Mouse (Mus musculus) urinary bladder, postnatal 4 days (tissue): ENCODE data around the gene Bhlha15.

ENCODE experiments used
- DNase-seq, 2 experiments: peaks; one replicate each; pipeline ENCODE4 v3.0.0; 2021 to 2022; ENCODE audit warnings: low spot score in 2 of 2

Bhlha15 gene

GRCm38 (mm10) chr5:144189950-144190583 lies at the start of gene Bhlha15:
Gene Bhlha15 (plus strand): TSS chr5:144190286.
- no peak for DNase-seq

DNA sequence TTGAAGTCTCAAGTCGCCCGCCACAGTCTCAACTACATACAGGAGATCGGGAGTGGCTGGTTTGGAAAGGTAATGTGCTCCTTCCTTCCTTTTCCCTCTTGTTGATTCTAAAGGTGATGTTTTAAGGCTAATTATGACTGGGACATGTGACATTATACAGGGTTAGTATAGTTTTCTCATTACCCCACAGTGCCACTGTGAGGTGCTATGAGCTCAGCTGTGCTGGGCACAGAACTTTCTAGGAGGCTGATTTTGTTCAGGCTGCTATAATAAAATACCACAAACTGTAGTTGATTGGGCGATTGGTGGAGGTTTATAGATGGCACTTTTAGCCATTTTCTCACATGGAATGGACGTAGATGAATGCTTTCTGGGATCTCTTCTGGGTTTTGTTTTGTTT lies 46.6 kb upstream of the Bhlha15 start:
- no peak for DNase-seq

DNA sequence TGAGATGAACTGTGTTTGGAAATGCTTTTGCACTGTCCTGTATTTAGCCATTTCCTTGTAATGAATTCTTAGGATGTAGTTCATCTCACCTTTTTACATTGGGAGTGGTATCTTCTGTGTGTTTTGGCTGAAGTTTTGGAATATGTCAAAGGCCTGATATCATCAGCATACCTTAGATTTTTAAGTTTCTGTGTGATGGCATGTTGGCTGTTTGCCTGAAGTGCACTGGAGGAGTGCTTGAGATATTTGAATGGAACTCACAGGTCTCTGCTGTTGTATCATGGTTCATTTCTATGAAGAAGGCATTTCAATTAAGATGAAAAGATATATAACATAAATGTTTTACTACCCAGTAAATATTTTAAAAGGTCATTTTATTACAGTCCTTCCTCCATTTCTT lies 43.2 kb upstream of the Bhlha15 start:
- DNase-seq, result no peak

- no peak for DNase-seq
Measured at GRCm38 (mm10) chr5:144149530-144149929, 40.6 kb upstream of the Bhlha15 start.

DNA sequence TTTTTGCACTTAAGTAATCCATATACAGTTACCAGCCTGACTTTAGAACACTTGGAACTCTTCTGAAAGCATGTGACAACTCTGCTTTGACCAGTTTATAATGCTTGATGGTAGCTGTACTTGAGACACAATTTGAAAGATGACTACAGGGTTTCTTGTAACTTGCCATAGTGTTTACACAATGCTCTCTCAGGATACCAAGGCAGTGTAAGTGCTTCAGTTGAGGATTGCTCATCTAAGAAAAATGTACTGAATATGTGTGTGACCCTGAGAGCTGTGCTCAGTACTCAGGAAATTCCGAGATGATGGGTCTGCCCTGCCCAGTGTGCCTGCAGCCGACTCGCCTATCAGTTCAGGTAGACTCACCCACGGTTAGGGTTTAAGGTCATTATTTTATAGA lies 38.8 kb upstream of the Bhlha15 start:
- no peak for DNase-seq

GRCm38 (mm10) chr5:144154528-144154927 lies 35.6 kb upstream of the Bhlha15 start:
- no peak for DNase-seq

GRCm38 (mm10) chr5:144158604-144159003 lies 31.5 kb upstream of the Bhlha15 start:
- peak in 1 of 2 experiments; percentile 43 for DNase-seq

GRCm38 (mm10) chr5:144159137-144159536 lies 30.9 kb upstream of the Bhlha15 start:
- DNase-seq, result no peak

DNA sequence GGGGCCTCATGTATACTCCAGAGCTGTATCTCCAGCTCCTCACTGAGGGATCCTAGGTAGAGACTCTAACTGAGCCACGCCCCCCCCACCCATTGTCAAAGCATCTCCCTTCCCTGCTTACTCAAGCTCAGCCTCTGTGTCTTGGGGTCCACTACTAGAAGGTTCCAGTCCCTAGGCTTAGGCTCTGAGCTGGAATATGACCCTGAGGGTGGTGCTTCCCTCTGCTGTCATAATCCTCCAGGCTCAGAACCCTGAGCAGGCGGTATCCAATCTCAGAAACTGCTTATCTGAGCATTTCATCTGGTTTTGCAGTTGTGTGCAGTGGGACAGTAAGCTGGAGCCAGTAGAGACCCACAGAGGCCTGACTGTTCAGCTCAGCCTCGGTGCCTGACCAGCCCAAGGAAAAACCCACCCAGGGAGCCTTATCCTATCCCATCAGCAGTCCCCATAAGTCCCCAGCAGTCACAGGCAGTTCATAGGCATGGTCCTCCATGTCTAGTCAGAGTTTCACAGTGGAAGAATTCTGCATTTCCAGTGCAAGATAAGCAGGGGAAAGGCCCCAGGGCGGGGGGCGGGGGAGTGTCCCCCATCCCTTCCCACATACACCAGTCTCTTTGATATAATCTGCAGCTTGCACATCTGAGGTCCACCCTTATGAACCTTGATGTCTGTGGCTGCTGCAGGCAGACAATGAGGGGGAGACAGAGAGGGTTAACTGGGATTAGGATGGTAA lies 27.8 kb upstream of the Bhlha15 start:
- DNase-seq, result no peak

- DNase-seq, result no peak
Measured at GRCm38 (mm10) chr5:144162813-144163517, 27.1 kb upstream of the Bhlha15 start.

DNA sequence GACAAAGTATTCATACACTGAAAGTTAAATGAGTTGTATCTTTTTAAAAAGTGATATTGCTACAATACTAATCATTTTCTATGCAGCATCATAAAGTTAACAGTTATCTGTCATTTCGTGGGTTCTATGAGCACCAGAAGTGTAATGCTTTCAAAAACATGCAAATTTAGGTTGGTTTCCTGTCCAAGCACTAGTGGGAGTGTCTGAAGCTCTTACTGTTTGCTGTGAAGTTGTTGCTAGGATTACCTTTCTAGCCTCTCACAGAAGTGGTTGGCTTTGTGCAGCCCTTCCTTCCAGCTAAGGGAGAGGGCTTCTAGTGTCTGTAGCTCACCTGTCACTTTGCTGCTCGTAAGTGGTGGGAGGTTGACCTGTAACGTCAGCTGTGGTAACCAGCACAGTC lies 24.3 kb upstream of the Bhlha15 start:
- no peak for DNase-seq

DNA sequence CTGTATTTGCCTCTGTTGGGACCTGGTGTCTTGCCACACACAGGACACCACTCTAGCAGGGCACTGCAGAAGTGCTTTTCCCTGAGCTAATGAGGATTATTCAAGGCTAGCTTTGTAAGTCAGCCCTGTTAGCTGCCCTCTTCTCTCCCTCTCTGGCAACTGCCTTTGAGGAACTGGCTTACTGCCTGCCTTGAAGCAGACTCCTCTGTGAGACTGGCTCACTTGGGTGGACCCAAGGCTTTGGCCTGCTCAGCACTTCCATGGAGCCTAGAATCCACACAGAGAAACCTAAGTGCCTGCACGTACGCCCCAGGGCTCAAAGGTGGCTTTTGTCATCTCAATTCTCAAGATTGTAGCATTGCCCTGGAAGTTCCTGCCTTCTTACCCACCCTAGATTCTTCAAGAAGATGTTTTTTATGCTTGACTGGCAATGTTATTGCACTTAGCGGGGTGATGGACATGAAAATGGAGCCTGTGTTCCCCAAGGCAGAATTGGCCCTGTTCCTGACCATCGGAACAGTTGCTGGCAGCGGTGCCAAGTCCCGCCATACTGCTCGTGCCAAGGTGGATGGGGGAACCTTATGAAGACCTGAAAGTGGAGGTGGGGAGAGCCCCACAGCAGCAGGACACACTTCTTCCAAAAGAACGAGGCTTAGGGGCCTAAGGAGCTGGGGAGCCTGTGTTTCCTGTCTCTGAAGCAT lies 20.7 kb upstream of the Bhlha15 start:
- DNase-seq, result no peak

- no peak for DNase-seq
Measured at GRCm38 (mm10) chr5:144173648-144174047, 16.4 kb upstream of the Bhlha15 start.

DNA sequence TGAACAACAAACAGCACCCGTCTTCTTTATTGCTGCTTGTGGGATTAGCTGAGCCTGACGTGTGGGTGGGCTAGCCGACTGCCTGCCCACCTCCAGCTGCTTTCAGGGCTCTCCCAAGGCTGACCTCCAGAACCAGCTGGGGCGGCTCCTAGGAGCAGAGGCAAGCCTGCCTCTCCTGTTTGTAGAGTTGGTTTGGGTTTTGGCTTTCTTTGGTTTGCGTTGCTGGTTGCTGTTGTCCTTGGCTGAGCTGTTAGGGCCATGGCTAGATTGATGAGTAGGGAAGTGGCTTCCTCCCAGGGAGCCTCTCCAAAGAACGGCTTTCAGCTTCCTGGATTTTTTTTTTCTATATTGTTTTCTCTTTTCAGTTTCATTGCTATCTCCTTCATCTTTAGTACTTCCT lies 11.9 kb upstream of the Bhlha15 start:
- DNase-seq, result no peak

DNA sequence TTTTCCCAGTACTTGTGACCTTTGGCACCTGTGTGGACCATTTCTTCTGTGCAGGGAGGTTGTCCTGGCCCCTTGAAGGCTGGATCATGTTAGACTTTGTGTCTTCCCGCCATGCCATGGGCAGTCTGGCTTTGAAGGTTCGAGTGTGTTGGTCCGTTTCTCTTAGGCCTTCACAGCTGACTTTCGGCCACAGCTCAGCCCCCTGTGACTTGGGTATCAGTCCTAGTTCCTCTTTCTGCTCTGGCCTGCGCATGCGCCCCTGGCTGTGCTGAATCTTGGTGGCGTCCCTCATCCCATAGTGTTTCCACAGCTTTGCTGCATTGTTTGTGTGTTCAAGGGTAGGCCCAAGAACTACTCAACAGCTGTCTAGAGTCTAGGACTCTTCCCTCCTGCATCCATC lies 8.8 kb upstream of the Bhlha15 start:
- no peak for DNase-seq

GRCm38 (mm10) chr5:144182542-144183247 lies 7.4 kb upstream of the Bhlha15 start:
- no peak for DNase-seq

- no peak for DNase-seq
Measured at GRCm38 (mm10) chr5:144183248-144183559, 6.9 kb upstream of the Bhlha15 start.

GRCm38 (mm10) chr5:144183647-144184335 lies 6.3 kb upstream of the Bhlha15 start:
- no peak for DNase-seq

DNA sequence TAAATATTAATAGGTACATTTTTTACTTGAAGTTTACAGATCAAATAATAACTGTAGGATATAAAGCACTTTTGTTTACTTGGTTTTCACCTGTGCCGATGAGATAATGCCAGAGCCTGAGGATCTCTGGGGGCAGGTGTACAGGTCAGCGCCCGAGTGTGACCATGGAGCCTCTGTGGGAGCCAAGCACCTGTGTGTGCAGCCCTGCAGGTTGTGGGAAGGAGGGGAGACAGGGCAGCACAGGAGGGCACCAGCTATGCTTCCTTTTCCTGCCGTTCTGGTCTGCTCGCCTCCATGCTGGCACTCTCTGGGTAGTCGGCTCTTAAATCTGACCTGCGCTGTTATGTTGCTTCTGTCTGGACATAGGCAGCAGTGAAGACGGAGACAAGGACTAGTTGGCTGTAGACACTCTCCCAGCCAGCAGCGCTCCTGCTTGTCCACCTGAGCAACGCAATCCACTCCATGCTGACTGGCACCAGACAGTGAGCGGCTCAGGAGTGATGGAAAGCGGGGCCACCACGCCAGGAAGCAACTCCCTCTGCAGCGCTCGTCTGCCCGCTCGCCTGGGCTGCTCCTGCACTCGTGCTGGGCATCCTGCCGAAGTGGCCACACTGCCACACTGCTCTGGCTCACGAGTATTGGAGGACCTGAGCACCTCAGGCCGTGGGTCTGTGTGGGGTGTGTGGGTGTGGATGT lies 5.6 kb upstream of the Bhlha15 start:
- DNase-seq, result no peak

- DNase-seq, result no peak
Measured at GRCm38 (mm10) chr5:144188422-144188821, 1.7 kb upstream of the Bhlha15 start.

DNA sequence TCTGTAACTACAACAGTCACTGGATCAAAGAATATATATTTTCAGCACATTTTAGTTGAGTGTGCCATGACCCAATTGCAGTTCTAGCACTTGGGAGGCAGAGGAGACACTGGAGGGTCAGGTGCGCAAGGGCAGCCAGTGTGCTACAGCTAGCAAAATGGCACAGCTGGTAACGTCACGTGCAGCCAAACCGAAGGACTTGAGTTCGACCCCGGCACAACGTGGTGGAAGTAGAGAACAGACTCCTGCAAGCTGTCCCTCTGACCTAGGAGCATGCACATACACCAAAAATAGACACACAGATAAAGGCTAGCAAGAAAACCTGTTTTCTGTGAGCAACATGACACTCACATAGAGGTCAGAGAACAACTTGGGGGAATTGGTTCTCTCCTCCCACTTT lies 759 bp upstream of the Bhlha15 start:
- DNase-seq, result no peak
